ENCODE assay signal across 8 mouse cellular contexts in genomic region chr13:67081142-67081713, GRCm38 (mm10). TPM values are rescaled to one million over a fixed set of nuclear protein-coding genes. Genes with fewer than 3 reads are reported as not detected.
DNase-seq lines count a peak whose midpoint lies in the region; ATAC-seq lines count a peak whose summit lies in the region.

No protein-coding gene starts in this region.

- peak; percentile 99 for ATAC-seq in hindbrain, embryonic 15.5 days (ENCODE audit: low FRiP score, low read depth)

- 1% methylated on average over 24 of the region's 24 CpGs for WGBS in hindbrain, embryonic 15.5 days

- peak overlapping the region; percentile 79 for H3K27ac ChIP-seq in hindbrain, embryonic 15.5 days (replicated peaks)

- DNase-seq in T-cell, adult 2 months (ENCODE audit: low spot score) = peak; percentile 67
- peak; percentile 74 to 77 for DNase-seq in cerebellum, postnatal 25 days
- peak; percentile 69 to 75 for DNase-seq in frontal cortex, postnatal 36 days (ENCODE audit: low spot score in 2 of 2)
- DNase-seq in left cerebral cortex, adult 11 months (ENCODE audit: low spot score) = peak; percentile 54
- peak; percentile 80 to 84 for DNase-seq in lung, postnatal 4 days
- DNase-seq in retina, postnatal 7 days (ENCODE audit: low read depth, low spot score) = peak; percentile 54
- peak; percentile 73 for DNase-seq in urinary bladder, postnatal 14 days (ENCODE audit: low spot score)

- peak overlapping the region; percentile 57 for H3K9ac ChIP-seq in hindbrain, embryonic 15.5 days

- peak overlapping the region; percentile 56 for H3K4me3 ChIP-seq in hindbrain, embryonic 15.5 days

- H3K9me3 ChIP-seq in hindbrain, embryonic 15.5 days = 0 out of 2 replicates have a peak, but pooled peaks cover 9% of the 10 kb centered on the region

- peaks cover 12% of the 10 kb centered on the region for H3K4me1 ChIP-seq in hindbrain, embryonic 15.5 days (replicated peaks)

- H3K36me3 ChIP-seq in hindbrain, embryonic 15.5 days = peaks cover 15% of the 10 kb centered on the region

- no peaks in the 10 kb centered on the region for H3K27me3 ChIP-seq in hindbrain, embryonic 15.5 days

- H3K4me2 ChIP-seq in hindbrain, embryonic 15.5 days = peak overlapping the region; percentile 68

RNA-seq across cellular contexts. Expression of gene Zfp708, which starts 16.5 kb away (rescaled TPM):
- polyA plus RNA-seq in hindbrain, embryonic 15.5 days (2015; fragmentation: Nextera tagmentation; extraction: Ambion mirVana) = 8.9 TPM in 2 replicates

RNA-seq across cellular contexts. Expression of gene Zfp712, which starts 20.3 kb away (rescaled TPM):
- polyA plus RNA-seq in hindbrain, embryonic 15.5 days (2015; fragmentation: Nextera tagmentation; extraction: Ambion mirVana) = 5.7 and 6.7 TPM in 2 replicates

RNA-seq across cellular contexts. Expression of gene Gm28557, which starts 27.2 kb away (rescaled TPM):
- 0.85 and 2.0 TPM in 2 replicates for polyA plus RNA-seq in hindbrain, embryonic 15.5 days (2015; fragmentation: Nextera tagmentation; extraction: Ambion mirVana)

RNA-seq across cellular contexts. Expression of gene Rslcan18, which starts 34.8 kb away (rescaled TPM):
- 0.06 and 0.20 TPM in 2 replicates for polyA plus RNA-seq in hindbrain, embryonic 15.5 days (2015; fragmentation: Nextera tagmentation; extraction: Ambion mirVana)

RNA-seq across cellular contexts. Expression of gene Zfp759, which starts 40.2 kb away (rescaled TPM):
- 4.0 and 4.4 TPM in 2 replicates for polyA plus RNA-seq in hindbrain, embryonic 15.5 days (2015; fragmentation: Nextera tagmentation; extraction: Ambion mirVana)

Comparison
In these comparisons a context has a peak if more than half of its experiments do, and no peak if none do; other contexts are left out.
1. Peak in every context shown above with its lines: DNase-seq, ATAC-seq, H3K4me3 ChIP-seq and H3K27ac ChIP-seq.